Mouse (Mus musculus) CD8-positive naive resting alpha-beta T cell, adult 2 months (primary cell): ENCODE measurements around the gene Dcxr.
"Not testable (repeated sequence)": the region's sequence is repeated elsewhere in the genome, so short reads cannot be mapped to it uniquely, and the experiment has no call there.

Experiments
- DNase-seq, 2 experiments: peaks; one replicate each; pipeline ENCODE4 v3.0.0; 2022; ENCODE audit warnings: low read depth in 2 of 2, low spot score in 2 of 2

Gene Dcxr

GRCm38 (mm10) chr11:120727169-120727527 lies at the start of gene Dcxr:
TSS of gene Dcxr (minus strand) at chr11:120727281.
- no peak for DNase-seq

- peak; percentile 95 to 97 for DNase-seq
Measured at GRCm38 (mm10) chr11:120775774-120776469, 48.8 kb upstream of the Dcxr start.

GRCm38 (mm10) chr11:120773463-120774190 lies 46.5 kb upstream of the Dcxr start:
- DNase-seq: no peak

GRCm38 (mm10) chr11:120772749-120773148 lies 45.7 kb upstream of the Dcxr start:
- DNase-seq: no peak

GRCm38 (mm10) chr11:120768206-120768605 lies 41.1 kb upstream of the Dcxr start:
- DNase-seq: no peak

GRCm38 (mm10) chr11:120767023-120767422 lies 39.9 kb upstream of the Dcxr start:
- not testable (repeated sequence) for DNase-seq

GRCm38 (mm10) chr11:120763121-120763999 lies 36.3 kb upstream of the Dcxr start:
- not testable (repeated sequence) for DNase-seq

- not testable (repeated sequence) for DNase-seq
Measured at GRCm38 (mm10) chr11:120762672-120763041, 35.6 kb upstream of the Dcxr start, which contains the start of gene Hmga1b. TSS of gene Hmga1b (plus strand) at chr11:120762794.

GRCm38 (mm10) chr11:120761811-120762671 lies 35.0 kb upstream of the Dcxr start:
- no peak for DNase-seq

- DNase-seq: peak in 1 of 2 experiments; percentile 37
Measured at GRCm38 (mm10) chr11:120760236-120760635, 33.2 kb upstream of the Dcxr start.

- no peak for DNase-seq
Measured at GRCm38 (mm10) chr11:120751606-120752005, 24.5 kb upstream of the Dcxr start.

- DNase-seq: peak; percentile 26 to 47
Measured at GRCm38 (mm10) chr11:120749430-120749829, 22.3 kb upstream of the Dcxr start.

- DNase-seq: no peak
Measured at GRCm38 (mm10) chr11:120747974-120748373, 20.9 kb upstream of the Dcxr start.

GRCm38 (mm10) chr11:120744121-120744701 lies 17.1 kb upstream of the Dcxr start:
- no peak for DNase-seq

- no peak for DNase-seq
Measured at GRCm38 (mm10) chr11:120740981-120741380, 13.9 kb upstream of the Dcxr start.

- no peak for DNase-seq
Measured at GRCm38 (mm10) chr11:120736424-120736823, 9.3 kb upstream of the Dcxr start.

GRCm38 (mm10) chr11:120733521-120733920 lies 6.4 kb upstream of the Dcxr start:
- no peak for DNase-seq

GRCm38 (mm10) chr11:120731858-120732680 lies 5.0 kb upstream of the Dcxr start, which contains the start of gene Cbr2:
TSS of gene Cbr2 (minus strand) at chr11:120732114.
- DNase-seq: no peak

GRCm38 (mm10) chr11:120731395-120731794 lies 4.3 kb upstream of the Dcxr start:
- no peak for DNase-seq
